ENCODE assay signal across 11 mouse cellular contexts in genomic region chrX:7572466-7572865, GRCm38 (mm10). TPM values are rescaled to one million over a fixed set of nuclear protein-coding genes. Genes with fewer than 3 reads are reported as not detected.
DNase-seq lines count a peak whose midpoint lies in the region; ATAC-seq lines count a peak whose summit lies in the region.
"Had no signal": no experiment of that assay in that cellular context is flagged by ENCODE, and none has a peak within 500 bp of the region (broad histone marks: within the 10 kb centered on the region; RNA-seq: fewer than 3 reads in every experiment).

No protein-coding gene starts in this region.

- H3K9me3 ChIP-seq in heart, embryonic 13.5 days: no peaks in the 10 kb centered on the region
- no peaks in the 10 kb centered on the region for H3K9me3 ChIP-seq in liver, embryonic 12.5 days (replicated peaks)

- H3K36me3 ChIP-seq in heart, embryonic 13.5 days: no peaks in the 10 kb centered on the region
- no peaks in the 10 kb centered on the region for H3K36me3 ChIP-seq in liver, embryonic 12.5 days

- H3K27ac ChIP-seq in heart, embryonic 13.5 days (replicated peaks): no peak overlapping the region
- H3K27ac ChIP-seq in liver, embryonic 12.5 days: no peak overlapping the region

- no peaks in the 10 kb centered on the region for H3K27me3 ChIP-seq in heart, embryonic 13.5 days (replicated peaks)
- H3K27me3 ChIP-seq in liver, embryonic 12.5 days (replicated peaks): no peaks in the 10 kb centered on the region

- 0 out of 2 replicates have a peak overlapping the region, but pooled peaks have one; percentile 85 for H3K9ac ChIP-seq in heart, embryonic 13.5 days
- H3K9ac ChIP-seq in liver, embryonic 12.5 days: 0 out of 2 replicates have a peak overlapping the region, but pooled peaks have one; percentile 80

- no peak for ATAC-seq in heart, embryonic 13.5 days (ENCODE audit: extremely low read depth, insufficient number of reproducible peaks, low FRiP score, low TSS enrichment)
- no peak for ATAC-seq in liver, embryonic 12.5 days

- DNase-seq in heart, adult 18-20 months: no peak
- peak; percentile 7 for DNase-seq in thymus, postnatal 25 days
- no peak for DNase-seq in thymus, postnatal 10 days (ENCODE audit: low spot score in 2 of 2)
- no peak for DNase-seq in left cerebral cortex, adult 9 months (ENCODE audit: low spot score in 2 of 2)
- DNase-seq in ovary, adult 18-20 months (ENCODE audit: low spot score): no peak
- no peak for DNase-seq in right cerebral cortex, postnatal 36 days (ENCODE audit: low spot score in 2 of 2)
- DNase-seq: cerebellum, adult 11-12 months; lung, adult 18-20 months; spleen, adult 18-20 months had no signal

- WGBS in heart, embryonic 13.5 days: 38% methylated on average over 10 of the region's 10 CpGs
- WGBS in liver, embryonic 12.5 days (ENCODE audit: insufficient replicate concordance): 51% methylated on average over 10 of the region's 10 CpGs

- peak overlapping the region; percentile 63 for H3K4me3 ChIP-seq in heart, embryonic 13.5 days
- peak overlapping the region; percentile 9; the same call in 1 of the 2 replicates for H3K4me3 ChIP-seq in liver, embryonic 12.5 days

- peaks cover 32% of the 10 kb centered on the region for H3K4me1 ChIP-seq in heart, embryonic 13.5 days
- H3K4me1 ChIP-seq in liver, embryonic 12.5 days: peaks cover 42% of the 10 kb centered on the region

- peak overlapping the region; percentile 73 for H3K4me2 ChIP-seq in heart, embryonic 13.5 days
- H3K4me2 ChIP-seq in liver, embryonic 12.5 days: peak overlapping the region; percentile 85

RNA-seq across cellular contexts. Expression of gene Foxp3, which starts 1.0 kb away (rescaled TPM):
- polyA plus RNA-seq in heart, embryonic 13.5 days (2015; fragmentation: Nextera tagmentation; extraction: Ambion mirVana): 0.19 TPM in 1 of 2 replicates, not detected in the other
- under 1 TPM in 1 of 2 experiments, not detected in 1; 0.28 TPM for total RNA-seq in heart, adult 18-20 months (2021)
- polyA plus RNA-seq in liver, embryonic 12.5 days (2016; fragmentation: Nextera tagmentation; extraction: Ambion mirVana): 0.14 TPM in 1 of 2 replicates, not detected in the other

RNA-seq across cellular contexts. Expression of gene Ppp1r3f, which starts 1.6 kb away (rescaled TPM):
- polyA plus RNA-seq in heart, embryonic 13.5 days (2015; fragmentation: Nextera tagmentation; extraction: Ambion mirVana): 1.4 and 1.8 TPM in 2 replicates
- total RNA-seq in heart, adult 18-20 months (2021): 1 to 10 TPM; 3.6 to 4.5 TPM
- polyA plus RNA-seq in liver, embryonic 12.5 days (2016; fragmentation: Nextera tagmentation; extraction: Ambion mirVana): 0.93 and 1.0 TPM in 2 replicates

RNA-seq across cellular contexts. Expression of gene Ccdc22, which starts 32.9 kb away (rescaled TPM):
- polyA plus RNA-seq in heart, embryonic 13.5 days (2015; fragmentation: Nextera tagmentation; extraction: Ambion mirVana): 18.2 and 20.0 TPM in 2 replicates
- total RNA-seq in heart, adult 18-20 months (2021): 10 to 100 TPM; 10.5 to 12.5 TPM
- 26.1 and 26.2 TPM in 2 replicates for polyA plus RNA-seq in liver, embryonic 12.5 days (2016; fragmentation: Nextera tagmentation; extraction: Ambion mirVana)

RNA-seq across cellular contexts. Expression of gene Cacna1f, which starts 34.4 kb away (rescaled TPM):
- polyA plus RNA-seq in heart, embryonic 13.5 days (2015; fragmentation: Nextera tagmentation; extraction: Ambion mirVana): not detected in 2 replicates
- not detected for total RNA-seq in heart, adult 18-20 months (2021)
- polyA plus RNA-seq in liver, embryonic 12.5 days (2016; fragmentation: Nextera tagmentation; extraction: Ambion mirVana): 0.04 TPM in 2 replicates
